Mouse (Mus musculus): ENCODE measurements around the gene 1700023F06Rik. TPM values are rescaled to one million over a fixed set of nuclear protein-coding genes. Genes with fewer than 3 reads are reported as not detected.
"Not testable (repeated sequence)": the region's sequence is repeated elsewhere in the genome, so short reads cannot be mapped to it uniquely, and the experiment has no call there.

Gene 1700023F06Rik
- polyA plus RNA-seq, 1 experiment from 2014 or later = 0.12 TPM

DNA sequence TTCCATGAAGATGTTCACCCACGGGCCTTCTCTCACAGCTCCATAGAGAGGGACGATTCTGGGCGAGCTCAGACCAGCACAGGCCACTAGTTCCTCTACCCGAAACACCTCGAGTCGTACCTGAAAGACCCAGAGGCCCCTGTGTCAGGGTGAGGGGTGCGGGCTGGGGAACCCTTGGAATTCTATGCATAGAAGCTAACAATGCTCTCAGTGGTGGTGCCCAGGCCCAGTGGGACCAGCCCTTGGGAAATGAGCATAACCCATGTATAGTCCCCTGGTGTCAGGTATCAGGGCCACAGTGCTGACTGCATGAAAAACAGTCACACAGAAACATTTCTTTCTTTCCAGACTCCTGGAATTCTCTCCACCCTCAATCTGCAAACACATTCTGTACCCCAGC, 23.0 kb upstream of the 1700023F06Rik start:
- Histone ChIP-seq H3K4me1 (ENCODE audit: control insufficient read depth, insufficient read depth, low read length) (no peaks in the 10 kb centered on the region), H3K4me3 (ENCODE audit: low read depth, low read length) (no peak overlapping the region), H3K27ac (ENCODE audit: low read depth, low read length) (no peak overlapping the region), H3K27me3 (ENCODE audit: control insufficient read depth, insufficient read depth, low read length) (no peaks in the 10 kb centered on the region), H3K4me2 (no peak overlapping the region), H3K36me3 (ENCODE audit: control insufficient read depth, insufficient read depth, low read length) (peaks cover 11% of the 10 kb centered on the region), H3K9ac (ENCODE audit: low read length) (no peak overlapping the region), H3K9me3 (ENCODE audit: control insufficient read depth, low read length) (no peaks in the 10 kb centered on the region)
- no peak for ATAC-seq (ENCODE audit: low FRiP score)
- DNase-seq (ENCODE audit: low spot score, missing footprints) = no peak
- 94% methylated on average over 7 of the region's 7 CpGs for WGBS

GRCm38 (mm10) chr11:103230626-103231025, 22.3 kb upstream of the 1700023F06Rik start:
- no peak for DNase-seq (ENCODE audit: low spot score, missing footprints)
- no peak overlapping the region for H3K4me2 ChIP-seq
- peaks cover 11% of the 10 kb centered on the region for H3K36me3 ChIP-seq (ENCODE audit: control insufficient read depth, insufficient read depth, low read length)
- no peak overlapping the region for H3K27ac ChIP-seq (ENCODE audit: low read depth, low read length)
- no peak overlapping the region for H3K4me3 ChIP-seq (ENCODE audit: low read depth, low read length)
- WGBS = 90% methylated on average over 19 of the region's 19 CpGs
- H3K27me3 ChIP-seq (ENCODE audit: control insufficient read depth, insufficient read depth, low read length) = no peaks in the 10 kb centered on the region
- no peaks in the 10 kb centered on the region for H3K4me1 ChIP-seq (ENCODE audit: control insufficient read depth, insufficient read depth, low read length)
- H3K9ac ChIP-seq (ENCODE audit: low read length) = no peak overlapping the region
- H3K9me3 ChIP-seq (ENCODE audit: control insufficient read depth, low read length) = no peaks in the 10 kb centered on the region
- no peak for ATAC-seq (ENCODE audit: low FRiP score)

- H3K9me3 ChIP-seq (ENCODE audit: control insufficient read depth, low read length) = no peaks in the 10 kb centered on the region
- 90% methylated on average over 2 of the region's 2 CpGs for WGBS
- H3K4me1 ChIP-seq (ENCODE audit: control insufficient read depth, insufficient read depth, low read length) = no peaks in the 10 kb centered on the region
- no peak overlapping the region for H3K4me3 ChIP-seq (ENCODE audit: low read depth, low read length)
- DNase-seq (ENCODE audit: low spot score, missing footprints) (no peak), ATAC-seq (ENCODE audit: low FRiP score) (no peak)
- H3K9ac ChIP-seq (ENCODE audit: low read length) = no peak overlapping the region
- no peak overlapping the region for H3K27ac ChIP-seq (ENCODE audit: low read depth, low read length)
- H3K27me3 ChIP-seq (ENCODE audit: control insufficient read depth, insufficient read depth, low read length) = no peaks in the 10 kb centered on the region
- no peak overlapping the region for H3K4me2 ChIP-seq
- H3K36me3 ChIP-seq (ENCODE audit: control insufficient read depth, insufficient read depth, low read length) = peaks cover 15% of the 10 kb centered on the region
Observed at GRCm38 (mm10) chr11:103229608-103230007, 21.2 kb upstream of the 1700023F06Rik start.

DNA sequence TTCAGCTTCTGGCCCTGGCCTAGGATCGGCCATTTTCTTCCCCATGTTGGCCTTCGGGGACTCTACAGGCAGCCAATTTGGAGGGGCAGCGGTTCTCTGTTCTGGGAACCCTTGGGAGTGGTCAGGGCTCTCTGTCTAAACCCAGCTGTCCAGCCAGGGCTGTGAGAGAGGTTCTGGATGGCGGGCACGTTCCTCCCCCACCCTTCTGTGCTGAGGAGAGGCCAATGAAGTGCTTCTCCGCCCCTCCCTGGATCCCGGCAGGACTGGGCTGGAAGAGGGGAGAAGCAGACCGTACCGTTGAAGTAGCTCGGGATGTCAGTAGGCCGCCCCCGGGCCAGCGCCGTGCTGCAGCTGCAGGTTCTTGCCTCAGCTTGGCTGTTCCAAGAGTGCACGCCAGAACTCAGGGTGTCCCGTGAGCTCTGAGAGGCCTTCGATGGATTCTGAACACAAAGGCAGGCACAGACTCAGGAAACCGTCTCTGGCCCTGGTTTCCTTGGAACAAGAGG, 15.6 kb upstream of the 1700023F06Rik start:
- no peaks in the 10 kb centered on the region for H3K27me3 ChIP-seq (ENCODE audit: control insufficient read depth, insufficient read depth, low read length)
- H3K4me3 ChIP-seq (ENCODE audit: low read depth, low read length) = no peak overlapping the region
- no peak overlapping the region for H3K4me2 ChIP-seq
- H3K9me3 ChIP-seq (ENCODE audit: control insufficient read depth, low read length) = no peaks in the 10 kb centered on the region
- DNase-seq (ENCODE audit: low spot score, missing footprints) = no peak
- no peak for ATAC-seq (ENCODE audit: low FRiP score)
- WGBS = 68% methylated on average over 18 of the region's 18 CpGs
- no peak overlapping the region for H3K9ac ChIP-seq (ENCODE audit: low read length)
- H3K27ac ChIP-seq (ENCODE audit: low read depth, low read length) = no peak overlapping the region
- H3K4me1 ChIP-seq (ENCODE audit: control insufficient read depth, insufficient read depth, low read length) = no peaks in the 10 kb centered on the region
- H3K36me3 ChIP-seq (ENCODE audit: control insufficient read depth, insufficient read depth, low read length) = peaks cover 17% of the 10 kb centered on the region

GRCm38 (mm10) chr11:103223444-103223843, 15.1 kb upstream of the 1700023F06Rik start:
- 93% methylated on average over 10 of the region's 10 CpGs for WGBS
- Histone ChIP-seq H3K9me3 (ENCODE audit: control insufficient read depth, low read length) (no peaks in the 10 kb centered on the region), H3K27me3 (ENCODE audit: control insufficient read depth, insufficient read depth, low read length) (no peaks in the 10 kb centered on the region), H3K4me3 (ENCODE audit: low read depth, low read length) (no peak overlapping the region), H3K9ac (ENCODE audit: low read length) (no peak overlapping the region), H3K36me3 (ENCODE audit: control insufficient read depth, insufficient read depth, low read length) (peaks cover 17% of the 10 kb centered on the region), H3K4me1 (ENCODE audit: control insufficient read depth, insufficient read depth, low read length) (peaks cover under 1% of the 10 kb centered on the region; the same call in 1 of the 2 replicates), H3K27ac (ENCODE audit: low read depth, low read length) (no peak overlapping the region), H3K4me2 (no peak overlapping the region)
- ATAC-seq (ENCODE audit: low FRiP score) (no peak), DNase-seq (ENCODE audit: low spot score, missing footprints) (no peak)

DNA sequence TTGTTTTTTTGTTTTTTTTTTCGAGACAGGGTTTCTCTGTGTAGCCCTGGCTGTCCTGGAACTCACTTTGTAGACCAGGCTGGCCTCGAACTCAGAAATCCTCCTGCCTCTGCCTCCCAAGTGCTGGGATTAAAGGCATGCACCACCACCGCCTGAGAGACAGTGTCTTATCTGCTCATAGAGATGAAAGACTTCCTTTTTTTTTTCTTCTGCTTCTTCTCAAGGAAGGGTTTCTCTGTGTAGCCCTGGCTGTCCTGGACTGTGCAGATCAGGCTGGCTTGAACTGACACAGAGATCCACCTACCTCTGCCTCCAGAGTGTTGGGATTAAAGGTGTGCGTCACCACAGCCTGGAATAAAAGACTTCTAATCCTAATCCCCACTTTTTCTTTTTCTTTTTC, 14.4 kb upstream of the 1700023F06Rik start:
- ATAC-seq (ENCODE audit: low FRiP score); H3K27me3 ChIP-seq (ENCODE audit: control insufficient read depth, insufficient read depth, low read length); DNase-seq (ENCODE audit: low spot score, missing footprints); H3K9ac ChIP-seq (ENCODE audit: low read length); H3K9me3 ChIP-seq (ENCODE audit: control insufficient read depth, low read length); H3K4me3 ChIP-seq (ENCODE audit: low read depth, low read length); H3K4me2 ChIP-seq; H3K4me1 ChIP-seq (ENCODE audit: control insufficient read depth, insufficient read depth, low read length); H3K27ac ChIP-seq (ENCODE audit: low read depth, low read length): not testable (repeated sequence)
- WGBS = 92% methylated on average over 4 of the region's 4 CpGs
- peaks cover 17% of the 10 kb centered on the region for H3K36me3 ChIP-seq (ENCODE audit: control insufficient read depth, insufficient read depth, low read length)

GRCm38 (mm10) chr11:103221437-103221836, 13.1 kb upstream of the 1700023F06Rik start:
- H3K36me3 ChIP-seq (ENCODE audit: control insufficient read depth, insufficient read depth, low read length) = peaks cover 17% of the 10 kb centered on the region
- H3K4me3 ChIP-seq (ENCODE audit: low read depth, low read length) = no peak overlapping the region

DNA sequence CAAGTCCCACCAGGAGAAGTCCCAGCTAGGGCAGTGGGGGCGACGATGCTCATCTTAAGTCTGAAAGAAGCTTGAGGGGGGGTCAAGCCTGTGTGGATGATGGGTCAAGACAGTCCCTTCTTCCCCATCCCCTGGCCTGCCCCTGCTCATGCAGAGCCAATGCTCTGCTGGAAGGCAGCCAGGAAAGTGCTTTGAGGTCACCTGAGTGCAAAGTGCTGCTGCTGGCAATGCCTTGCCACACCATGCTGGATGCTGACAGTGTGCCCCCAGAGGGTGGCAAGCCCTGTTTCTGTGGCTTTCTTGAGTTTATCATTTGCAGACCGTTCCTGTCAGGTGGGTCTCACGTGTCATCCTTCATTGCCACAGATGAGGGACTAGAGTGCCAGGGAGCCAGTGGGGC, 11.6 kb upstream of the 1700023F06Rik start:
- Histone ChIP-seq H3K4me3 (ENCODE audit: low read depth, low read length) (no peak overlapping the region), H3K27ac (ENCODE audit: low read depth, low read length) (no peak overlapping the region), H3K4me2 (no peak overlapping the region), H3K27me3 (ENCODE audit: control insufficient read depth, insufficient read depth, low read length) (no peaks in the 10 kb centered on the region), H3K9ac (ENCODE audit: low read length) (no peak overlapping the region), H3K4me1 (ENCODE audit: control insufficient read depth, insufficient read depth, low read length) (peaks cover 7% of the 10 kb centered on the region), H3K36me3 (ENCODE audit: control insufficient read depth, insufficient read depth, low read length) (peaks cover 16% of the 10 kb centered on the region), H3K9me3 (ENCODE audit: control insufficient read depth, low read length) (no peaks in the 10 kb centered on the region)
- 91% methylated on average over 4 of the region's 4 CpGs for WGBS
- ATAC-seq (ENCODE audit: low FRiP score) (no peak), DNase-seq (ENCODE audit: low spot score, missing footprints) (no peak)

More at GRCm38 (mm10) chr11:103221437-103221836, 13.1 kb upstream of the 1700023F06Rik start:
- no peak overlapping the region for H3K9ac ChIP-seq (ENCODE audit: low read length)
- no peaks in the 10 kb centered on the region for H3K9me3 ChIP-seq (ENCODE audit: control insufficient read depth, low read length)
- DNase-seq (ENCODE audit: low spot score, missing footprints) (no peak), ATAC-seq (ENCODE audit: low FRiP score) (no peak)
- H3K4me1 ChIP-seq (ENCODE audit: control insufficient read depth, insufficient read depth, low read length) = peaks cover 7% of the 10 kb centered on the region
- H3K4me2 ChIP-seq = no peak overlapping the region
- no peaks in the 10 kb centered on the region for H3K27me3 ChIP-seq (ENCODE audit: control insufficient read depth, insufficient read depth, low read length)
- WGBS = 93% methylated on average over 6 of the region's 6 CpGs
- no peak overlapping the region for H3K27ac ChIP-seq (ENCODE audit: low read depth, low read length)

GRCm38 (mm10) chr11:103219259-103219658, 10.9 kb upstream of the 1700023F06Rik start:
- Histone ChIP-seq H3K9ac (ENCODE audit: low read length) (no peak overlapping the region), H3K9me3 (ENCODE audit: control insufficient read depth, low read length) (no peaks in the 10 kb centered on the region), H3K36me3 (ENCODE audit: control insufficient read depth, insufficient read depth, low read length) (peaks cover 13% of the 10 kb centered on the region; the same call in 1 of the 2 replicates), H3K27ac (ENCODE audit: low read depth, low read length) (no peak overlapping the region), H3K4me1 (ENCODE audit: control insufficient read depth, insufficient read depth, low read length) (peaks cover 7% of the 10 kb centered on the region), H3K4me2 (no peak overlapping the region), H3K4me3 (ENCODE audit: low read depth, low read length) (no peak overlapping the region), H3K27me3 (ENCODE audit: control insufficient read depth, insufficient read depth, low read length) (no peaks in the 10 kb centered on the region)
- WGBS = 82% methylated on average over 5 of the region's 5 CpGs
- no peak for ATAC-seq (ENCODE audit: low FRiP score)
- DNase-seq (ENCODE audit: low spot score, missing footprints) = no peak

Data from midbrain, embryonic 11.5 days (tissue).